Mouse (Mus musculus) neural tube, embryonic 12.5 days (tissue): ENCODE data around the gene Rslcan18. TPM values are rescaled to one million over a fixed set of nuclear protein-coding genes. Genes with fewer than 3 reads are reported as not detected.
A peak's percentile ranks its signal among the peaks of the same experiment; 100 is the strongest.

Experiments
- ATAC-seq: fragments of 200-750 bp; cut with Nextera tagmentation; 2 replicates; pipeline ENCODE4 v1.8.0; 2017; ENCODE audit warnings: low read depth, mild to moderate bottlenecking, moderate TSS enrichment, moderate library complexity; ENCODE audit not compliant: low FRiP score
- H3K27ac ChIP-seq: fragments of 300-500 bp; sonication (generic); 2 replicates; pipeline ENCODE4 v1.5.1; 2016
- H3K27me3 ChIP-seq: fragments of 300-500 bp; sonication (generic); replicated peaks from 2 replicates; pipeline ENCODE4 v1.6.1; 2016; ENCODE audit warnings: mild to moderate bottlenecking
- H3K36me3 ChIP-seq: fragments of 300-500 bp; sonication (generic); 2 replicates; pipeline ENCODE4 v1.6.1; 2016; ENCODE audit warnings: mild to moderate bottlenecking
- H3K4me1 ChIP-seq: fragments of 300-500 bp; sonication (generic); 2 replicates; pipeline ENCODE4 v1.6.1; 2016
- H3K4me2 ChIP-seq: fragments of 300-500 bp; sonication (generic); replicated peaks from 2 replicates; pipeline ENCODE4 v1.6.1; 2016; ENCODE audit warnings: mild to moderate bottlenecking
- H3K4me3 ChIP-seq: fragments of 300-500 bp; sonication (generic); 2 replicates; pipeline ENCODE4 v1.5.1; 2016
- H3K9ac ChIP-seq: fragments of 300-500 bp; sonication (generic); 2 replicates; pipeline ENCODE4 v1.6.1; 2016; ENCODE audit warnings: mild to moderate bottlenecking
- H3K9me3 ChIP-seq: fragments of 300-500 bp; sonication (generic); 2 replicates; pipeline ENCODE4 v1.6.1; 2016; ENCODE audit warnings: mild to moderate bottlenecking
- WGBS: fragments of 180-500 bp; shearing (Covaris S2); methylation state at CpG from one replicate; pipeline ENCODE4 v1.1.7; 2016; 5-methylcytosine and 5-hydroxymethylcytosine counted together
- polyA plus RNA-seq: library from polyadenylated mRNA; unstranded; fragments of >200 nt; fragmentation: Nextera tagmentation; extraction: Ambion mirVana; gene quantifications from 2 replicates; pipeline ENCODE4 v1.2.1, GENCODE M21; 2016

The Rslcan18 gene
- polyA plus RNA-seq, 1 experiment from 2014 or later = 0.16 TPM

DNA sequence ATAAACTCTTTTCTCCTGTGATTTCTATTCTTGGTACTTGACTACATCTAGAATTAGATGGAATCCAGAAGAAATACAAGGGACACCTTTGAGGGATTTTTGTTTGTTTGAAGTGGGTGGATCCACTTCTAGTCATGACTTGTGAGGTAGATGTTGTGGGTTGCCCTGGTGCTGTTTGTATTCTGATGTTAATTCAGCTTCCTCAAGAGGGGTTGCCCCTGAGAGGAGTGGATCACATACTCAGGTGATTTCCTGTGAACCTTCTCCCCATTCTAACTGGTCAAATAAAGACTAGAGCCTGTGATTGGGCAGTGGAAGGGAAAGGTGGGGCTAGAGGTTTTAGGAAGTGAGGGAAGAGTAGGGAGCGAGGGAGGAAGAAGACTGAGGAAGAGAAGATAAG is 34.1 kb downstream of the Rslcan18 start:
- no peaks in the 10 kb centered on the region for H3K27me3 ChIP-seq
- peak overlapping the region; percentile 77 for H3K4me2 ChIP-seq
- H3K36me3 ChIP-seq = peaks cover 11% of the 10 kb centered on the region; the same call in 1 of the 2 replicates
- WGBS = 77% methylated on average over 1 of the region's 1 CpGs
- H3K9me3 ChIP-seq = no peaks in the 10 kb centered on the region; the same call in 1 of the 2 replicates
- H3K4me3 ChIP-seq = no peak overlapping the region
- no peak overlapping the region for H3K27ac ChIP-seq
- peaks cover 3% of the 10 kb centered on the region; the same call in 1 of the 2 replicates for H3K4me1 ChIP-seq
- H3K9ac ChIP-seq = no peak overlapping the region
- no peak for ATAC-seq

DNA sequence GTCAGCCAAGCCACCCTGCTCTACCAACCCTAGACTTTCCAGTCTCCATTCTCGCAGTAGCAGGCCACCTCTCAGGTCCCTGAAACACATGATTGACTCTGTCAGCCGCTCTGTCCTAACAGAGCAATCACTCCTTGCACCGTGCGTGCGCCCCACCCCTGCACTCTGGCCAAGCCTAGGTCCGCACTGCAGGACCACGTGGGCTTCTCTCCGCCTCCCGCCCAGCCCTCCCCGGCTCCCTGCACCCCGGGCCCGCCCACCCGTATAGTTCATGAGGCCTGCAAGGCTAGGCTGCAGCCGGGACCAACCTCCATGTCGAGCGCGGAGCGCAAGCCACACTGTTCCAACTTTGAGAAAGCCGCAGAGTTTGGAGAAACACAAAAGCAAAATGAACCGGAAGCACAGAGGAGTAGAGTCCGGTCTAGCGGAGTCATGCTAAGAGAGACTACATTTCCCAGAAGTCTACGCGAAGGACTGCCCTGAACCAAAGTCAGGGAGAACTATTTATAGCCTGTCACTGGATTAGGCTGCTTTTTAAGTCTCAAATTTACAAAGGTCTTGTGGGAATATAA is 34.8 kb downstream of the Rslcan18 start:
- H3K4me2 ChIP-seq = peak overlapping the region; percentile 77
- H3K27me3 ChIP-seq = no peaks in the 10 kb centered on the region
- peak; percentile 98 for ATAC-seq
- peak overlapping the region; percentile 64 for H3K9ac ChIP-seq
- H3K4me1 ChIP-seq = peaks cover 3% of the 10 kb centered on the region; the same call in 1 of the 2 replicates
- under 1% methylated on average over 24 of the region's 24 CpGs for WGBS
- H3K36me3 ChIP-seq = peaks cover 12% of the 10 kb centered on the region; the same call in 1 of the 2 replicates
- peak overlapping the region; percentile 68 for H3K4me3 ChIP-seq
- peaks cover 2% of the 10 kb centered on the region; the same call in 1 of the 2 replicates for H3K9me3 ChIP-seq
- peak overlapping the region; percentile 32; the same call in 1 of the 2 replicates for H3K27ac ChIP-seq

DNA sequence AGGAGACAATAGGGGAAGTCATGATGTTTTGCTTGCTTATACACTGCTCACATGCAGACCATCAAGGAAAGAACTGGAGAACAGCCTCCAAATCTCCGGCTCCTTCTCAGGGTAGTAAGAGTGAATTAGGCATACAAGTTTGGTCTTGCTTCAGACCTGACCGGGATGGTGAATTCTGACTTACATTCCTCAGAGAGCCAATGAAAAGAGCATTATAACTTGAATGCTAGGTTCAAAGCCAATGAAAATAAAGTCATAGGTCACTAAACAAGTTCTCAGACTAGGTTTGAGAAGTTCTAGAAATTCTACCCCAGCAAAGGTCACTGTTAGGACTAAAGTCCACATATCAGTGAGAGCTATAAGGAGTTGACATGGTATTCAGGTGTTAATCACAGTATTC is 38.8 kb downstream of the Rslcan18 start:
- no peak overlapping the region for H3K4me3 ChIP-seq
- ATAC-seq = no peak

DNA sequence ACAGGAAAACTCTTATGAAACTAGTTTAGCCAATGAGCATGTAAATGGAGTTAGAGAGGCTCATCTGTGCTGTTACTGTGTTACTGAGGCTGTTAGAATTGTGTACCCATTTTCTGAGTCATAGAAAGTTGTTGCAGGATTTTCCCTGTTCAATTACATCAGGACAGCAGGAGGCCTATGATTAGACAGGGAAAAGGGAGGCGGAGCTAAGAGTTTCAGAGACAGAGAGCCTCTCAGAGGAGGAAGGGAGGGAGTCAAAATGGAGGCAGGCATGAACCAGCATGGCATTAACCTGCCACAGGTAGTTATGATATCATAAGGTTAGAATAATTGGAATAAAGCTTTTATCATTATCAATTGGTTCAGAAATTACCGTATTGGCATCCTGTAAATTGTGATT is 43.3 kb downstream of the Rslcan18 start:
- Histone ChIP-seq H3K36me3 (peaks cover 51% of the 10 kb centered on the region), H3K4me1 (no peaks in the 10 kb centered on the region), H3K9ac (no peak overlapping the region), H3K4me2 (no peak overlapping the region), H3K27ac (no peak overlapping the region), H3K27me3 (no peaks in the 10 kb centered on the region), H3K4me3 (no peak overlapping the region), H3K9me3 (peaks cover 47% of the 10 kb centered on the region)
- 93% methylated on average over 2 of the region's 2 CpGs for WGBS
- ATAC-seq = no peak

More for the DNA sequence above, 38.8 kb downstream of the Rslcan18 start:
- H3K36me3 ChIP-seq = peaks cover 35% of the 10 kb centered on the region
- H3K4me1 ChIP-seq = peaks cover 3% of the 10 kb centered on the region; the same call in 1 of the 2 replicates
- peaks cover 23% of the 10 kb centered on the region for H3K9me3 ChIP-seq
- no peak overlapping the region for H3K9ac ChIP-seq
- WGBS = 97% methylated on average over 2 of the region's 2 CpGs
- no peak overlapping the region for H3K4me2 ChIP-seq
- no peak overlapping the region for H3K27ac ChIP-seq
- H3K27me3 ChIP-seq = no peaks in the 10 kb centered on the region

DNA sequence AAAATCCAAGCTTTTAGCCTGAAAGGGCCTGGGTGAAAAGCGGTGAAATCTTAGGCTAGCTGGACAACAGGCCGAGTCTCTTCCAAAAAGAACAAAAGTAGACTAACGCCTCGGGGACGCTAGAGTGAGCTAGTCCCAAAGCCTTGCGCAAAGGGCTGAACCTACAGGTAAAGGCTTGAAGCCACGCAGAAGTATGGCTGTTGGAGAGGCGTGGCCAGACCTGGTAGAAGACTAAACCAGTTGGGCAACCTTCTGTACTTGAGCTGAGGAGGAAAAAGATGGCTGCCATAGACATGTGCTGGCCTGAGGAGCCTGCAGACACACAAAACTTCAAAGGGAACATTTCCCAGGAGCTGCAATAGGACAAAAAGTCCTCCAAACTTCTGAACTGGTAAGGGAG is 50.7 kb downstream of the Rslcan18 start:
- no peak overlapping the region for H3K27ac ChIP-seq
- peaks cover 17% of the 10 kb centered on the region for H3K9me3 ChIP-seq
- H3K4me2 ChIP-seq = no peak overlapping the region
- ATAC-seq = no peak
- H3K9ac ChIP-seq = no peak overlapping the region
- H3K4me3 ChIP-seq = no peak overlapping the region
- H3K27me3 ChIP-seq = no peaks in the 10 kb centered on the region
- WGBS = 88% methylated on average over 8 of the region's 8 CpGs
- peaks cover under 1% of the 10 kb centered on the region; the same call in 1 of the 2 replicates for H3K4me1 ChIP-seq
- H3K36me3 ChIP-seq = peaks cover 19% of the 10 kb centered on the region

DNA sequence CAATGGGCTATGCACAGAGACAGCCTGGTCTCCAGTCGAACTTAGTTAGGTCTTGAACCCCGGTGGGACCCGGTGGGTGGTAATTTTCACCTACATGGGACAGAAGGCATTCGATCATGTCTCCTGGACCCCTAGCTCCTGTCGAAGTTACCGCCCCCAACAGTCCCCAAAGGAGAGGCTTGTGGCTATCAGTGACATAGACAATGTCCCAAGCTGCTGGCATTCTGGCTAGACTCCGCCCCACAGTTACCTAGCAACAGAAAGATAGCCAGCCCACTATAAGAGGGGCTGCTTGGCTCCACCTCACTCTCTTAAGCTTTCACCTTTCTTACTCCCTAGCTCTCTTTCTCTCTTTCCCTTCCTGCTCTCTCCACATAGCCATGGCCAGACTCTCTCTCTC is 53.6 kb downstream of the Rslcan18 start:
- Histone ChIP-seq H3K4me3 (no peak overlapping the region), H3K36me3 (peaks cover 2% of the 10 kb centered on the region; the same call in 1 of the 2 replicates), H3K9me3 (peaks cover 3% of the 10 kb centered on the region; the same call in 1 of the 2 replicates), H3K27me3 (no peaks in the 10 kb centered on the region), H3K4me2 (no peak overlapping the region), H3K4me1 (peaks cover 6% of the 10 kb centered on the region), H3K9ac (no peak overlapping the region), H3K27ac (no peak overlapping the region)
- 67% methylated on average over 7 of the region's 7 CpGs for WGBS
- no peak for ATAC-seq

DNA sequence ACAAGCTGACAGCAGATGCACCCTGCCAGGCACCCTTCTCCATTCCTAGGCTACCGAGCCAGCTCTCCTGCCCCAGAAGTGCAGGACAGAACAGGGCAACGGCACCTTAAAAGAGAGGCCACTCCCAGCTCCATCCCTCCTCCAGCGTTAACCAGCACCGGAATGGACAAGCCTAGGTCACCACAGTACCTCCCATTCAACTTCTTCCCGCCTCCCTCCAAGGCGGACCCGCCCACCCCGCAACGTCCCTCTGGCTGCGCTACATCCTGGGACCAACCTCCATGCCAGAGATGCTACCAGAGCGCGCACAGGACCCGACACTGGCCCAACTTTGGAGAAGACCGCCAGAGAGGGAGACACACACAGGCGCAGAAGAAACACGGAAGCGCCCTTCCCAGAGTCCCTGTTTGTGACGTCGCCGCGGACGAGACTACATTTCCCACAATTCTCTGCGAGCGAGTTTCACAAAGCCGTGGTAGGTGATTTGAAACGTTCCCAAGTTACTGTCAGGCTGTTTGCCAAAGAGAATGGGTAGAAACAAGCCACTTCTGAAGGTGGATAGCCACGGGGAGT is 55.2 kb downstream of the Rslcan18 start, which contains the start of gene Zfp712:
Gene Zfp712, minus strand, starts transcription at position 385 of the 573 bp plus-strand sequence.
- H3K36me3 ChIP-seq = no peaks in the 10 kb centered on the region
- H3K9me3 ChIP-seq = 0 out of 2 replicates have a peak, but pooled peaks cover 3% of the 10 kb centered on the region
- H3K27ac ChIP-seq = no peak within 1 kb of the TSS
- peak; percentile 94 for ATAC-seq
- H3K4me1 ChIP-seq = peaks cover 6% of the 10 kb centered on the region
- under 1% methylated on average over 27 of the region's 27 CpGs for WGBS
- peak within 1 kb of the TSS; percentile 77 for H3K9ac ChIP-seq
- no peaks in the 10 kb centered on the region for H3K27me3 ChIP-seq
- H3K4me3 ChIP-seq = peak within 1 kb of the TSS; percentile 72
- H3K4me2 ChIP-seq = peak within 1 kb of the TSS; percentile 83

DNA sequence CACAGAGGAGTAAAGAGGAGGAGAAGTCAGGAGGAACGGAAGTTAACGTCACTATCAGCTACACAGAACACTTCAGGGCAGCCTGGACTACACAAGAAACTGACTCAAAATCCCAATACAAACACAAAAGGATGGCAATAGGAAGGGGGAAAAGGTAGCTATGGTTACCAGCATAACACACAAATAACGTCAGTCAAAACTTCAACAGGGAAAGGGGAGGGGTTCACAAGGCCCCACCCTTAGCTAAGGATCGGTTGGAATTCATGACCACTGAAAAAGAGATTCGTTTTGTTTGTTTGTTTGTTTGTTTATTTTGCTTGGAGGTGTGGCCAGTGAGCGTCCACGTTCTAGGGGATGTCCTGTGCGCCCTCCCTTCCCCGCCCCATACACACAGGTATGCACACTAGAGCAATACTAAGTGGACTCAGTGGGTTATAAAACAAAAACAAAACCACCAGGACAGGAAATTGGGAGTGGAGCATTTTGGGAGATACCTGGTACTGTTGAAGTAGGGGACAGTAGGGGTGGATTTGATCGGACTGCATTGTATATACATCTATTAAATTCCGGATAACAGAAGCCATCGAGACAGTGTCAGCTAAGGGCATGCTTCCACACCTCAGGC is 55.8 kb downstream of the Rslcan18 start:
- no peaks in the 10 kb centered on the region for H3K36me3 ChIP-seq
- ATAC-seq = peak; percentile 68
- H3K4me3 ChIP-seq = peak overlapping the region; percentile 72
- H3K4me2 ChIP-seq = peak overlapping the region; percentile 83
- 5% methylated on average over 12 of the region's 12 CpGs for WGBS
- H3K27me3 ChIP-seq = no peaks in the 10 kb centered on the region
- peaks cover 6% of the 10 kb centered on the region for H3K4me1 ChIP-seq
- peak overlapping the region; percentile 77 for H3K9ac ChIP-seq
- no peak overlapping the region for H3K27ac ChIP-seq
- 0 out of 2 replicates have a peak, but pooled peaks cover 6% of the 10 kb centered on the region for H3K9me3 ChIP-seq

Other genes starting within 250 kb of the Rslcan18 start
- gene Gm10767, start 211.3 kb downstream of the Rslcan18 start, polyA plus RNA-seq = 1.5 and 1.6 TPM in 2 replicates
- gene Zfp712, start 55.1 kb downstream of the Rslcan18 start, polyA plus RNA-seq = 4.6 and 5.5 TPM in 2 replicates
- gene Zfp708, start 18.3 kb downstream of the Rslcan18 start, polyA plus RNA-seq = 7.2 and 7.3 TPM in 2 replicates
- 1.3 and 1.6 TPM in 2 replicates for gene Gm28557, start 7.7 kb downstream of the Rslcan18 start, polyA plus RNA-seq
- 1.8 and 3.8 TPM in 2 replicates for gene Zfp759, start 5.4 kb upstream of the Rslcan18 start, polyA plus RNA-seq
- 5.4 and 5.5 TPM in 2 replicates for gene Rsl1, start 56.9 kb upstream of the Rslcan18 start, polyA plus RNA-seq
- gene Zfp455, start 78.2 kb upstream of the Rslcan18 start, polyA plus RNA-seq = 1.4 and 2.1 TPM in 2 replicates
- 3.4 and 3.8 TPM in 2 replicates for gene Zfp458, start 162.2 kb upstream of the Rslcan18 start, polyA plus RNA-seq
- gene Zfp457, start 190.2 kb upstream of the Rslcan18 start, polyA plus RNA-seq = 0.68 and 0.91 TPM in 2 replicates
- gene Zfp595, start 216.3 kb upstream of the Rslcan18 start, polyA plus RNA-seq = 1.7 and 2.0 TPM in 2 replicates
- gene Gm28044, start 244.3 kb upstream of the Rslcan18 start, polyA plus RNA-seq = not detected in 2 replicates
- gene Zfp953, start 244.3 kb upstream of the Rslcan18 start, polyA plus RNA-seq = 0.66 and 0.93 TPM in 2 replicates